Mouse (Mus musculus): ENCODE data around the gene Ubac2.

- TF ChIP-seq POLR2A (IDR thresholded peaks at IDR 0.05; ENCODE audit: borderline replicate concordance, extremely low read depth, low read depth, low read length): no peak
- TF ChIP-seq CTCF (IDR thresholded peaks at IDR 0.05; ENCODE audit: insufficient read depth, low read length): no peak
Observed at GRCm38 (mm10) chr14:121956291-121956690, 77.9 kb downstream of the Ubac2 start.

Measured in lung, adult 2 months (tissue).